Mouse (Mus musculus) subcutaneous adipose tissue, adult 2 months (tissue): ENCODE results near the gene Chrng. TPM values are rescaled to one million over a fixed set of nuclear protein-coding genes. Genes with fewer than 3 reads are reported as not detected.

Experiments used
- polyA plus RNA-seq: library from polyadenylated mRNA; depleted of rRNA; stranded (reverse); fragments of >200 nt; gene quantifications from 2 replicates; pipeline ENCODE4 v1.2.3, GENCODE M21; 2012; ENCODE audit warnings: low replicate concordance; rRNA removed

Gene Chrng
- not detected in 2 replicates for polyA plus RNA-seq

GRCm38 (mm10) chr1:87204465-87204864, at the start of gene Chrng:
Gene Chrng, plus strand, starts transcription at chr1:87204657.

DNA sequence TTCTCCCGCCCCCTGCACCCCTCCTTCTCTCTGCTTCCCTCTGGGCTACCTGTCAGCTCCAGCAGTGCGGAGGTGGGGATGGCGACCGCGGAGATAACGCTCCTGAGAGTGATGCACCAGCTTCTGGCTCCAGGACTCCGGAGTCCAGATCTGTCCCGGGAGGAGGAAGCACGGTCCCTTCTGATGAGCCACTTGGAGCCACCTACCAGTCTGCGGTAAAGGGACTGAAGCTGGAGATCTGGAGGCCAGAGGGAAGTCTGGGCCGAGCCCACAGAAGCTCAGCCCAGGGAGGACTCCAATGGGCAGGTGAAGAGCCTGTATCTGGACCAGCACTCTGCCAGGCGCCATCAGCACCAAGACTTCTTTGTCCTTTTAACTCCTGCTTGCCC, 48.3 kb upstream of the Chrng start, which contains the start of gene Ecel1:
TSS of gene Ecel1 (minus strand) at position 323 of the 389 bp plus-strand sequence.

GRCm38 (mm10) chr1:87183013-87183412, 21.4 kb upstream of the Chrng start, which contains the start of gene Prss56:
Gene Prss56, plus strand, starts transcription at chr1:87183313.

DNA sequence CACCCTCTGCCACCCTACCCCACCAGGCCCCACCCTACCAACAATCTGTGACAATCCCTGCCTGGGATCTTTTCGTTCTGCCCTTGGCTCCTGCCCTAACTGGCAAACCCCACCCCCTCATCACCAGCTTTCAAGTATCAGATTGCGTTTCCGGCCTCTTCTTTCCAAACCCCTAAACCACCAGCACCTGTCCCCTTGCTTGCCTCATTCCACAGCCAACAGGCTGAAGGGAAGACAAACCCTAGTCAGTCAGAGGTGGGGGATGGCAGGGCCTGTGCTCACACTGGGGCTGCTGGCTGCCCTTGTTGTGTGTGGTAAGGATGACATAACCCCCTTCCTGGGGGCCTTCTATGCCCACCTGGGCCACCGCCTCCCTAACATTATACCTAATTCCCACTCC, 14.0 kb upstream of the Chrng start, which contains the start of gene Chrnd:
TSS of gene Chrnd (plus strand) at position 179 of the 400 bp plus-strand sequence.

DNA sequence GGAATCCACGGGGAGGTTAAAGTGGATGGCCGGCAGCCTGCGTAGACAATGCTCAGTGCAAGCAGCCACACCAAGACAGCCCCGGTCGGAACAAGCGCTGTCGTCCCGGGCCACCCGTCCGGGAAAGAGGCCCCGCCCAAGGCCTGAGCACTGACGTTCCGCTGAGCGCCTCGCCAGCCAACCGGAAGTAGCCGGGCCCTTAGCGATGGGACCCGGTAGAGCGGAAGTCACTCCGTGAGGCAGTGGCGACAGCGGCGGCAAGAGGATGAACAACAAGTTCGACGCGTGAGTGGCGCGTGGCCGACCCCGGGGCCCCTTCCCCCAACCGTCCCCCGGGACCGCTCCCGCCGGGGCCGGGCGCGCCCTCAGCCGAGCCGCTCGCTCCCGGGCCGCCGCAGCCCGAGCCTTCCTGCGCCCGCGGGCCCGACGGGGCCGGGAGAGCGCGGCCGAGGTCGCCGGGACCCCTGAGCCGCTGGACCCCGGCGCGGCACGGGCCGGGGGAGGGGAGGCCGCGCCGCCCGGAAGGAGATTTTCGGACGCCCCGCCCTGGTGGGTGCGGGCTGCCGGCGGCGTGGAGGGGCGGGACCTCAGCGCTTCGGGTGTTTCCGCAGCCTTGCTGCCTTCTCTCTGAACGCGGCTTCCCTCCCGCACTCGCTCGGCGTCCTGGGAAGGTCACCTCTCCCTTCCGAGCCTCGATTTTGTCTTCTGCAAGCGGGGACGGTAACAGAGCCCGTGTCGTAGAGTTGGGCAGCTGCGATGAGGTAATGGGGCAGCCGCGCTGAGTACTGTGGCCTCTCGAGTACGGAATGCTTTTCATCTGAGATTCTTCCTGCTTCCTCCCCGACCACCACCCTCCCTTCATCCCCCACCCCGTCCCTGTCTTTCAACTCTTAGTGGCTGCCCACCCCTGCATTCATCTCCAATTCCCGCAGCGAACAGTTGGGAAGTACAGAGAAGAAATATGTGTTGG, 9.6 kb downstream of the Chrng start, which contains the start of gene Eif4e2:
TSS of gene Eif4e2 (plus strand) at position 180 of the 970 bp plus-strand sequence.

Other genes starting within 250 kb of the Chrng start
- not detected in 2 replicates for gene Alppl2, start 114.7 kb upstream of the Chrng start, polyA plus RNA-seq
- gene Alpi, start 103.1 kb upstream of the Chrng start, polyA plus RNA-seq = not detected in 2 replicates
- gene Akp3, start 79.7 kb upstream of the Chrng start, polyA plus RNA-seq = not detected in 2 replicates
- gene Ecel1, start 48.1 kb upstream of the Chrng start, polyA plus RNA-seq = 0.30 TPM in 1 of 2 replicates, not detected in the other
- not detected in 2 replicates for gene Prss56, start 21.3 kb upstream of the Chrng start, polyA plus RNA-seq
- not detected in 2 replicates for gene Chrnd, start 14.1 kb upstream of the Chrng start, polyA plus RNA-seq
- gene Eif4e2, start 9.3 kb downstream of the Chrng start, polyA plus RNA-seq = 42.9 and 49.7 TPM in 2 replicates
- gene Efhd1, start 59.7 kb downstream of the Chrng start, polyA plus RNA-seq = 28.4 and 30.2 TPM in 2 replicates
- 25.1 and 51.2 TPM in 2 replicates for gene Gigyf2, start 122.3 kb downstream of the Chrng start, polyA plus RNA-seq
- 0.15 TPM in 1 of 2 replicates, not detected in the other for gene Kcnj13, start 190.1 kb downstream of the Chrng start, polyA plus RNA-seq